Comparison of ENCODE assay signal across 8 mouse cellular contexts in genomic region chr11:86586177-86586867, GRCm38 (mm10). TPM values are rescaled to one million over a fixed set of nuclear protein-coding genes. Genes with fewer than 3 reads are reported as not detected.
DNase-seq lines count a peak whose midpoint lies in the region; ATAC-seq and TF ChIP-seq lines count a peak whose summit lies in the region.

No protein-coding gene starts in this region.

- no peak for TF ChIP-seq CTCF in cortical plate, adult 2 months (IDR thresholded peaks at IDR 0.05; ENCODE audit: extremely low read depth, insufficient read depth, low read length)
- no peak for TF ChIP-seq CTCF in stomach, postnatal 0 days (IDR thresholded peaks at IDR 0.05; ENCODE audit: low read depth)

- TF ChIP-seq EP300 in stomach, postnatal 0 days (optimal IDR thresholded peaks at IDR 0.05) = no peak

- H3K9ac ChIP-seq in heart, embryonic 12.5 days = peak overlapping the region; percentile 91
- peak overlapping the region; percentile 73 for H3K9ac ChIP-seq in intestine, embryonic 15.5 days
- peak overlapping the region; percentile 98 for H3K9ac ChIP-seq in stomach, postnatal 0 days (ENCODE audit: low read length)

- peak overlapping the region; percentile 67 for H3K4me3 ChIP-seq in heart, embryonic 12.5 days
- H3K4me3 ChIP-seq in cortical plate, adult 2 months (ENCODE audit: insufficient read depth, low read length) = 0 out of 2 replicates have a peak overlapping the region, but pooled peaks have one; percentile 5
- peak overlapping the region; percentile 51 for H3K4me3 ChIP-seq in intestine, embryonic 15.5 days (replicated peaks)
- peak overlapping the region; percentile 80 for H3K4me3 ChIP-seq in stomach, postnatal 0 days (ENCODE audit: low read depth, low read length)

- peak overlapping the region; percentile 98 for H3K27ac ChIP-seq in heart, embryonic 12.5 days (ENCODE audit: poor library complexity, severe bottlenecking)
- H3K27ac ChIP-seq in cortical plate, adult 2 months (ENCODE audit: insufficient read depth, low read length) = no peak overlapping the region
- peak overlapping the region; percentile 95 for H3K27ac ChIP-seq in intestine, embryonic 15.5 days
- H3K27ac ChIP-seq in stomach, postnatal 0 days (replicated peaks) = peak overlapping the region; percentile 99

- peak overlapping the region; percentile 73 for H3K4me2 ChIP-seq in heart, embryonic 12.5 days
- H3K4me2 ChIP-seq in intestine, embryonic 15.5 days (replicated peaks) = peak overlapping the region; percentile 59
- H3K4me2 ChIP-seq in stomach, postnatal 0 days (replicated peaks; ENCODE audit: low read depth) = peak overlapping the region; percentile 66

- no peak for ATAC-seq in heart, embryonic 12.5 days (ENCODE audit: insufficient number of reproducible peaks, low FRiP score)
- ATAC-seq in intestine, embryonic 15.5 days = no peak
- no peak for ATAC-seq in stomach, postnatal 0 days (ENCODE audit: low FRiP score, low TSS enrichment)

- H3K27me3 ChIP-seq in heart, embryonic 12.5 days (replicated peaks) = no peaks in the 10 kb centered on the region
- H3K27me3 ChIP-seq in intestine, embryonic 15.5 days (replicated peaks) = no peaks in the 10 kb centered on the region
- no peaks in the 10 kb centered on the region for H3K27me3 ChIP-seq in stomach, postnatal 0 days (ENCODE audit: control insufficient read depth, insufficient read depth, low read length)

- no peak for DNase-seq in heart, postnatal 25 days (ENCODE audit: low spot score)
- peak; percentile 45 for DNase-seq in lung, postnatal 10 days
- DNase-seq in stomach, postnatal 0 days (ENCODE audit: low spot score) = peak; percentile 64
- DNase-seq in layer of hippocampus, adult 9-11 months = no peak
- DNase-seq in layer of hippocampus, postnatal 14 days (ENCODE audit: low spot score in 2 of 2) = no peak

- H3K36me3 ChIP-seq in heart, embryonic 12.5 days = no peaks in the 10 kb centered on the region
- no peaks in the 10 kb centered on the region for H3K36me3 ChIP-seq in intestine, embryonic 15.5 days
- no peaks in the 10 kb centered on the region for H3K36me3 ChIP-seq in stomach, postnatal 0 days (ENCODE audit: control insufficient read depth, insufficient read depth, low read length)

- peaks cover 31% of the 10 kb centered on the region for H3K4me1 ChIP-seq in heart, embryonic 12.5 days (replicated peaks)
- peaks cover 2% of the 10 kb centered on the region; the same call in 1 of the 2 replicates for H3K4me1 ChIP-seq in cortical plate, adult 2 months (ENCODE audit: control insufficient read depth, insufficient read depth, low read length)
- peaks cover 6% of the 10 kb centered on the region for H3K4me1 ChIP-seq in intestine, embryonic 15.5 days (replicated peaks)
- 0 out of 2 replicates have a peak, but pooled peaks cover 2% of the 10 kb centered on the region for H3K4me1 ChIP-seq in stomach, postnatal 0 days (replicated peaks; ENCODE audit: control insufficient read depth, insufficient read depth)

- no peaks in the 10 kb centered on the region for H3K9me3 ChIP-seq in heart, embryonic 12.5 days (replicated peaks)
- no peaks in the 10 kb centered on the region for H3K9me3 ChIP-seq in intestine, embryonic 15.5 days
- no peaks in the 10 kb centered on the region for H3K9me3 ChIP-seq in stomach, postnatal 0 days (ENCODE audit: control insufficient read depth, low read length)

- no peak for TF ChIP-seq POLR2A in cortical plate, adult 2 months (IDR thresholded peaks at IDR 0.05; ENCODE audit: extremely low read depth, insufficient read depth, low read length)

- 8% methylated on average over 12 of the region's 12 CpGs for WGBS in heart, embryonic 12.5 days
- 6% methylated on average over 12 of the region's 12 CpGs for WGBS in intestine, embryonic 15.5 days
- 4% methylated on average over 12 of the region's 12 CpGs for WGBS in stomach, postnatal 0 days

- intact Hi-C loops in heart, postnatal 25 days (cut with DNase I) = no loop called here

RNA-seq across cellular contexts. Expression of gene Tubd1, which starts 41.5 kb away (rescaled TPM):
- 11.1 and 11.4 TPM in 2 replicates for polyA plus RNA-seq in heart, embryonic 12.5 days (2016; fragmentation: Nextera tagmentation; extraction: Ambion mirVana)
- total RNA-seq in heart, postnatal 25 days (2021) = 1 to 10 TPM; 4.6 to 4.8 TPM
- 6.6 and 6.7 TPM in 2 replicates for polyA plus RNA-seq in cortical plate, adult 2 months (2012; rRNA removed)
- polyA plus RNA-seq in intestine, embryonic 15.5 days (2015; fragmentation: Nextera tagmentation; extraction: Ambion mirVana) = 11.6 and 11.8 TPM in 2 replicates
- 7.6 and 7.8 TPM in 2 replicates for polyA plus RNA-seq in stomach, postnatal 0 days (2015; fragmentation: Nextera tagmentation; extraction: Ambion mirVana)
- total RNA-seq in layer of hippocampus, postnatal 14 days (2021) = 1 to 10 TPM; 7.0 to 9.2 TPM

RNA-seq across cellular contexts. Expression of gene Rps6kb1, which starts 41.7 kb away (rescaled TPM):
- 56.8 and 57.1 TPM in 2 replicates for polyA plus RNA-seq in heart, embryonic 12.5 days (2016; fragmentation: Nextera tagmentation; extraction: Ambion mirVana)
- 10 to 100 TPM; 19.1 to 19.2 TPM for total RNA-seq in heart, postnatal 25 days (2021)
- 24.7 and 25.3 TPM in 2 replicates for polyA plus RNA-seq in cortical plate, adult 2 months (2012; rRNA removed)
- polyA plus RNA-seq in intestine, embryonic 15.5 days (2015; fragmentation: Nextera tagmentation; extraction: Ambion mirVana) = 54.6 and 63.6 TPM in 2 replicates
- 40.7 and 42.3 TPM in 2 replicates for polyA plus RNA-seq in stomach, postnatal 0 days (2015; fragmentation: Nextera tagmentation; extraction: Ambion mirVana)
- total RNA-seq in layer of hippocampus, postnatal 14 days (2021) = 10 to 100 TPM; 45.2 to 46.3 TPM

Comparison
In these comparisons a context has a peak if more than half of its experiments do, and no peak if none do; other contexts are left out.
1. H3K4me3 ChIP-seq: peak in every context shown above with its lines; median percentile 80 in stomach, postnatal 0 days; 67 in heart, embryonic 12.5 days; 51 in intestine, embryonic 15.5 days; 5 in cortical plate, adult 2 months.
2. DNase-seq: peak in lung, postnatal 10 days (single experiment) and stomach, postnatal 0 days (single experiment); none in heart, postnatal 25 days (single experiment), layer of hippocampus, adult 9-11 months (single experiment) and layer of hippocampus, postnatal 14 days (0 of 2).
3. Peak in every context shown above with its lines, with median percentiles within 50 percentile points of each other: H3K4me2 ChIP-seq and H3K9ac ChIP-seq.